Mouse (Mus musculus) stomach, embryonic 14.5 days (tissue): ENCODE results near the gene Olfr658. TPM values are rescaled to one million over a fixed set of nuclear protein-coding genes. Genes with fewer than 3 reads are reported as not detected.

ENCODE experiments used
- ATAC-seq: fragments of 200-750 bp; cut with Nextera tagmentation; 2 replicates; pipeline ENCODE4 v1.8.0; 2017; ENCODE audit warnings: low read depth, moderate TSS enrichment; ENCODE audit not compliant: insufficient number of reproducible peaks, insufficient read depth, low FRiP score
- H3K27ac ChIP-seq: fragments of 300-500 bp; sonication (generic); 2 replicates; pipeline ENCODE4 v1.5.1; 2014; ENCODE audit warnings: mild to moderate bottlenecking, low read length, moderate library complexity, mixed read lengths
- H3K27me3 ChIP-seq: fragments of 300-500 bp; sonication (generic); 2 replicates; pipeline ENCODE4 v1.6.1; 2014; ENCODE audit warnings: low read length, control low read depth, mixed read lengths; ENCODE audit not compliant: control insufficient read depth, insufficient read depth
- H3K36me3 ChIP-seq: fragments of 300-500 bp; sonication (generic); 2 replicates; pipeline ENCODE4 v1.6.1; 2014; ENCODE audit warnings: mild to moderate bottlenecking, control low read depth, low read length, moderate library complexity, mixed read lengths; ENCODE audit not compliant: control insufficient read depth, insufficient read depth
- H3K4me1 ChIP-seq: fragments of 300-500 bp; sonication (generic); 2 replicates; pipeline ENCODE4 v1.6.1; 2014; ENCODE audit warnings: low read length, control low read depth, mixed read lengths; ENCODE audit not compliant: control insufficient read depth, insufficient read depth
- H3K4me2 ChIP-seq: fragments of 300-500 bp; sonication (generic); replicated peaks from 2 replicates; pipeline ENCODE4 v1.6.1; 2014; ENCODE audit warnings: low read depth, low read length, control low read depth
- H3K4me3 ChIP-seq: fragments of 300-500 bp; sonication (generic); 2 replicates; pipeline ENCODE4 v1.5.1; 2014; ENCODE audit warnings: low read depth, low read length, control low read depth
- H3K9ac ChIP-seq: fragments of 300-500 bp; sonication (generic); replicated peaks from 2 replicates; pipeline ENCODE4 v1.6.1; 2014; ENCODE audit warnings: low read depth, mild to moderate bottlenecking, control low read depth, low read length, moderate library complexity, mixed read lengths
- H3K9me3 ChIP-seq: fragments of 300-500 bp; sonication (generic); 2 replicates; pipeline ENCODE4 v1.6.1; 2016; ENCODE audit warnings: low read depth, low read length, control low read depth; ENCODE audit not compliant: control insufficient read depth
- WGBS: fragments of 180-500 bp; shearing (Covaris S2); extraction: QIAGEN DNeasy Blood & Tissue Kit; methylation state at CpG from one replicate; pipeline ENCODE4 v1.1.7; 2014; 5-methylcytosine and 5-hydroxymethylcytosine counted together
- polyA plus RNA-seq: library from polyadenylated mRNA; unstranded; fragments of >200 nt; fragmentation: Nextera tagmentation; extraction: Ambion mirVana; gene quantifications from 2 replicates; pipeline ENCODE4 v1.2.1, GENCODE M21; 2014

The Olfr658 gene
- not detected in 2 replicates for polyA plus RNA-seq

DNA sequence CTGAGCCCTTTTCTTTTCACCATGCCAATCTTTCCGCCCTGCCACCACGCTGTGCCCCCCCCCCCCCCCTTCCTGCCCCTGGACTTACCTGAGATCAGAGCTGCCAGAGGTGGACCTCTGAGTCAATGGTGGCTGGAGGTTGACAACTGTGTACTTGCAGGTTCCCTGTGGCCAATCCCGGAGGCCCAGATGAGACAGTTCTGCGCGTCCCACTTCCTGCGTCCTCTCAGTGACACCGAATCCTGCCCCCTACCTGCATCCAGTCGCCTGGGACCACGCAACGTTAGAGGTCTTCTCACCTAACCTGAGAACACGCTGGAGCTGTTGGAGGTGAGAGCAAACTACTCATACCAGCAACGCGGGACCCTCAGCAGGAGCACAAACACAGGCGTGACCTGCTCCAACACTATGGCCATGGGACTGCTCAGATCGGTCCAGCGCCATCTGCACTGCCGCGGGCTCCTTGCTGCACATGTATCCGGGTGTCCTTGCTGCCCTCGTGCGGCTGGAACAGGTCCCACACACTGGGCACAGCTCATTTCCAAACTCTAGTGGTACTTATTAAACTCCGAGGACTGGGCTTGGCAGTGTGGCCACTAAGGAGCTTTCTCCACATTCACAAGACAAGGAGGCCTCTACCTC, at the start of gene Olfr658:
TSS of gene Olfr658 (minus strand) at position 465 of the 642 bp plus-strand sequence.
- 17% methylated on average over 22 of the region's 22 CpGs for WGBS
- Histone ChIP-seq H3K9ac (no peak within 1 kb of the TSS), H3K4me1 (no peaks in the 10 kb centered on the region), H3K27ac (no peak within 1 kb of the TSS), H3K36me3 (no peaks in the 10 kb centered on the region), H3K9me3 (no peaks in the 10 kb centered on the region), H3K4me2 (peak within 1 kb of the TSS; percentile 33; the same call in 1 of the 2 replicates), H3K27me3 (no peaks in the 10 kb centered on the region), H3K4me3 (no peak within 1 kb of the TSS)
- ATAC-seq = peak; percentile 78; the same call in 1 of the 2 replicates

DNA sequence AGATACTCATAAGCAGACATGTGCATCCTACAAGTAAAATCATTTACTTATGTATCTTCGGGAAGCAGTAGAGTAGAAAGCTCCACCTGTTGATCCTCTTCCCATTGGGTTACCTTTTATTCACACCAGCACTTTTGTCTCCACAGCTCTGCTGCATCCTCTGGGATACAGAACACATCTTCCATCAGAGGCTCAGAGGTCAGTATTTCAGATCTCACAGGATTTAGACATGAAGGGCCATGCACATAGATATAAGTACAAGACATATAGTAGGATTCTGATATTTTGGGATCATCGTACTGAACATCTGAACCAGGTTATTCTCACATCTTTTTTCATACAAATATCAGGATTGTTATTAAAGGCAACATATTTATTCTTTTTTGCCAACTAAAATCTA, 39.1 kb upstream of the Olfr658 start, which contains the start of gene Olfr661:
TSS of gene Olfr661 (plus strand) at position 301 of the 400 bp plus-strand sequence.
- 87% methylated on average over 2 of the region's 2 CpGs for WGBS
- H3K36me3 ChIP-seq = no peaks in the 10 kb centered on the region
- no peaks in the 10 kb centered on the region for H3K27me3 ChIP-seq
- ATAC-seq = no peak
- no peaks in the 10 kb centered on the region for H3K9me3 ChIP-seq
- H3K9ac ChIP-seq = no peak within 1 kb of the TSS
- no peak within 1 kb of the TSS for H3K4me3 ChIP-seq
- H3K27ac ChIP-seq = no peak within 1 kb of the TSS
- no peaks in the 10 kb centered on the region for H3K4me1 ChIP-seq
- H3K4me2 ChIP-seq = no peak within 1 kb of the TSS

DNA sequence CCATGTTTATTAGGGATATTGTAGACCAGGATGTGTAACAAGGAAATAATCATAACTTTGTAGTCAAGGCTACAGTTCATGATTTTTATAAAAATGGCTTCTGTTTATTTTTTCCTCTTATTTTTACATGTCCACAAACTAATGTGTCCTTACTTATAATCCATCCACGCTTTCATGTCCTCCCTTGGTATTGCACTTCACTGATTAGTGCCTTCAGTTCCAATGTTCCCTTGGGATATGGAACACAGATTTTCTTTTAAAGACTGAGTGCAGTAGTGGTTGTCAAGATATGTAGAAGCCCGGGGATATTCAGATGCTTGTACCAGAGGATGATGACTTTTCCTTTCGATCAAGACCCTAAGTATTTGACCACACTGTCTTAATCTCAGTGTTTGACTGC, 19.3 kb upstream of the Olfr658 start, which contains the start of gene Olfr659:
TSS of gene Olfr659 (plus strand) at position 301 of the 400 bp plus-strand sequence.
- 88% methylated on average over 3 of the region's 3 CpGs for WGBS
- no peaks in the 10 kb centered on the region for H3K9me3 ChIP-seq
- H3K36me3 ChIP-seq = no peaks in the 10 kb centered on the region
- H3K27ac ChIP-seq = no peak within 1 kb of the TSS
- no peak within 1 kb of the TSS for H3K4me3 ChIP-seq
- H3K9ac ChIP-seq = no peak within 1 kb of the TSS
- no peak within 1 kb of the TSS for H3K4me2 ChIP-seq
- no peaks in the 10 kb centered on the region for H3K27me3 ChIP-seq
- ATAC-seq = no peak
- H3K4me1 ChIP-seq = no peaks in the 10 kb centered on the region

GRCm38 (mm10) chr7:104624494-104624893, 22.6 kb downstream of the Olfr658 start, which contains the start of gene Olfr657:
Olfr657 (plus strand) TSS chr7:104624794.
- H3K27me3 ChIP-seq = no peaks in the 10 kb centered on the region
- no peaks in the 10 kb centered on the region for H3K36me3 ChIP-seq
- no peak within 1 kb of the TSS for H3K9ac ChIP-seq
- no peak within 1 kb of the TSS for H3K27ac ChIP-seq
- no peak within 1 kb of the TSS for H3K4me2 ChIP-seq
- H3K4me1 ChIP-seq = no peaks in the 10 kb centered on the region
- no peak for ATAC-seq
- no peak within 1 kb of the TSS for H3K4me3 ChIP-seq
- H3K9me3 ChIP-seq = no peaks in the 10 kb centered on the region

DNA sequence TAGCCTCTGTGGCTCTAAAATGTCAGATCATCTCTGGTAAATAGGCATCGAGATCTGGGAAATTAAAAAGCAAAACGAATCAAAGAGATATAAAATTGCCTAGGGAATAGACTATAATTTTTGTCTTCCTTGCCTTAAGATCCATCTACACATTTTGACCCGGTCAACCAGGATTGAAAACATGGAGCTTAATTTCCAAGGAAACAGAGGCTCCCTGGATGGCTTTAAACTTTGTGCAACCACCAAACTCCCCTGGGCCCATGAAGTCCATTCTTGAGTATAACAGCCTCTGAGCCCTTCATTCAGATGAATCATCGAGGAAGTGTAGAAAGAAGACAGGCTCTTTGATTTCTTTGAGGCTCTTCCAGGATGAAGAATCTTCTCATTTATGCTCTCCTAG, 33.5 kb downstream of the Olfr658 start, which contains the start of gene Olfr656:
TSS of gene Olfr656 (plus strand) at position 301 of the 400 bp plus-strand sequence.
- no peaks in the 10 kb centered on the region for H3K36me3 ChIP-seq
- H3K27me3 ChIP-seq = no peaks in the 10 kb centered on the region
- no peaks in the 10 kb centered on the region for H3K9me3 ChIP-seq
- WGBS = 82% methylated on average over 4 of the region's 4 CpGs
- H3K4me3 ChIP-seq = no peak within 1 kb of the TSS
- ATAC-seq = no peak
- no peak within 1 kb of the TSS for H3K4me2 ChIP-seq
- no peaks in the 10 kb centered on the region for H3K4me1 ChIP-seq
- H3K9ac ChIP-seq = no peak within 1 kb of the TSS
- no peak within 1 kb of the TSS for H3K27ac ChIP-seq

DNA sequence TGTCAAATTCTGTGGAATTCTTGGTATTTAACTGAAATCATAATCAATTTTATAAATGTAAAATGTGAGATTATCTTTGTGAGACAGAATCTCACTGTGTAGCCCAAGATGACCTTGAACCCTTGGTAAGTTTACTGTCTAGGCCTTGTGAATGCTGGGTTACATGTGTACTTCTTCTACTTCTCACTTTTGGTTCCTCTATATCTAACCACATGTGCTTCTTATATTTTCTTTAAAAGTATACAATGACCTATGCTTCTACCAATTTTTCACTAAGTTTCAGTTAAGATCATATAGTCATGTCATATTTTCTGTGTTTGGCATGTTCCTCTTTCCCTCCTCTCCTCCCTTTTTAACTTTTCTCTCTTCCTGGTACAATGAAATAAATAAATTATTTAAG, 42.4 kb downstream of the Olfr658 start:
- Histone ChIP-seq H3K4me3 (no peak overlapping the region), H3K9ac (no peak overlapping the region), H3K27ac (no peak overlapping the region), H3K4me1 (no peaks in the 10 kb centered on the region), H3K27me3 (no peaks in the 10 kb centered on the region), H3K9me3 (no peaks in the 10 kb centered on the region), H3K4me2 (no peak overlapping the region), H3K36me3 (no peaks in the 10 kb centered on the region)
- no peak for ATAC-seq

GRCm38 (mm10) chr7:104603173-104603572, 43.9 kb downstream of the Olfr658 start:
- H3K4me1 ChIP-seq = no peaks in the 10 kb centered on the region
- no peak overlapping the region for H3K4me3 ChIP-seq
- H3K9me3 ChIP-seq = no peaks in the 10 kb centered on the region
- ATAC-seq = no peak
- no peak overlapping the region for H3K9ac ChIP-seq
- H3K27me3 ChIP-seq = no peaks in the 10 kb centered on the region
- no peak overlapping the region for H3K27ac ChIP-seq
- no peak overlapping the region for H3K4me2 ChIP-seq
- WGBS = 4% methylated on average over 3 of the region's 3 CpGs
- H3K36me3 ChIP-seq = no peaks in the 10 kb centered on the region

- Histone ChIP-seq H3K9ac (no peak within 1 kb of the TSS), H3K9me3 (no peaks in the 10 kb centered on the region), H3K27ac (no peak within 1 kb of the TSS), H3K36me3 (no peaks in the 10 kb centered on the region), H3K27me3 (no peaks in the 10 kb centered on the region), H3K4me1 (no peaks in the 10 kb centered on the region), H3K4me3 (no peak within 1 kb of the TSS), H3K4me2 (no peak within 1 kb of the TSS)
- WGBS = 87% methylated on average over 2 of the region's 2 CpGs
- no peak for ATAC-seq
Observed at GRCm38 (mm10) chr7:104601679-104602078, 45.4 kb downstream of the Olfr658 start, which contains the start of gene Olfr655. Olfr655 (minus strand) TSS chr7:104601779.
